Mouse (Mus musculus): ENCODE results near the gene Tmem235.
"Not testable (repeated sequence)": the region's sequence is repeated elsewhere in the genome, so short reads cannot be mapped to it uniquely, and the experiment has no call there.

Gene Tmem235

GRCm38 (mm10) chr11:117860601-117861000, at the start of gene Tmem235:
Gene Tmem235, plus strand, starts transcription at chr11:117860752.
- DNase-seq: no peak

GRCm38 (mm10) chr11:117813867-117814266, 46.7 kb upstream of the Tmem235 start:
- no peak for DNase-seq

GRCm38 (mm10) chr11:117814704-117815366, 45.7 kb upstream of the Tmem235 start:
- no peak for DNase-seq

GRCm38 (mm10) chr11:117815850-117816249, 44.7 kb upstream of the Tmem235 start:
- not testable (repeated sequence) for DNase-seq

GRCm38 (mm10) chr11:117816389-117816996, 44.1 kb upstream of the Tmem235 start:
- DNase-seq: no peak

- DNase-seq: no peak
These were observed 41.5 kb upstream of the Tmem235 start for GRCm38 (mm10) chr11:117819095-117819494.

GRCm38 (mm10) chr11:117820173-117820572, 40.4 kb upstream of the Tmem235 start:
- no peak for DNase-seq

GRCm38 (mm10) chr11:117821868-117822267, 38.7 kb upstream of the Tmem235 start:
- no peak for DNase-seq

GRCm38 (mm10) chr11:117822728-117823241, 37.8 kb upstream of the Tmem235 start:
- no peak for DNase-seq

GRCm38 (mm10) chr11:117823411-117823810, 37.1 kb upstream of the Tmem235 start:
- no peak for DNase-seq

- peak; percentile 84 for DNase-seq
These were observed 36.2 kb upstream of the Tmem235 start for GRCm38 (mm10) chr11:117824060-117824969.

GRCm38 (mm10) chr11:117825333-117826101, 35.0 kb upstream of the Tmem235 start, which contains the start of the genes Afmid and Tk1:
Gene Afmid, plus strand, starts transcription at chr11:117825924.
Gene Tk1, minus strand, starts transcription at chr11:117826092.
- DNase-seq: peak; percentile 74

- DNase-seq: no peak
These were observed 34.4 kb upstream of the Tmem235 start for GRCm38 (mm10) chr11:117826164-117826563.

- peak; percentile 36 for DNase-seq
These were observed 33.6 kb upstream of the Tmem235 start for GRCm38 (mm10) chr11:117826916-117827315.

- peak; percentile 48 for DNase-seq
These were observed 33.2 kb upstream of the Tmem235 start for GRCm38 (mm10) chr11:117827386-117827785.

GRCm38 (mm10) chr11:117828149-117828887, 32.2 kb upstream of the Tmem235 start:
- DNase-seq: peak; percentile 62

GRCm38 (mm10) chr11:117828888-117829604, 31.5 kb upstream of the Tmem235 start:
- no peak for DNase-seq

- DNase-seq: no peak
These were observed 30.8 kb upstream of the Tmem235 start for GRCm38 (mm10) chr11:117829671-117830215.

- no peak for DNase-seq
These were observed 30.2 kb upstream of the Tmem235 start for GRCm38 (mm10) chr11:117830401-117830800.
